Mouse (Mus musculus) spleen, postnatal 14 days (tissue): ENCODE results near the gene Pfkfb4.

Experiments
- DNase-seq, 2 experiments: peaks; one replicate each; pipeline ENCODE4 v3.0.0; 2021 to 2022; ENCODE audit warnings: low spot score in 2 of 2

Gene Pfkfb4

DNA sequence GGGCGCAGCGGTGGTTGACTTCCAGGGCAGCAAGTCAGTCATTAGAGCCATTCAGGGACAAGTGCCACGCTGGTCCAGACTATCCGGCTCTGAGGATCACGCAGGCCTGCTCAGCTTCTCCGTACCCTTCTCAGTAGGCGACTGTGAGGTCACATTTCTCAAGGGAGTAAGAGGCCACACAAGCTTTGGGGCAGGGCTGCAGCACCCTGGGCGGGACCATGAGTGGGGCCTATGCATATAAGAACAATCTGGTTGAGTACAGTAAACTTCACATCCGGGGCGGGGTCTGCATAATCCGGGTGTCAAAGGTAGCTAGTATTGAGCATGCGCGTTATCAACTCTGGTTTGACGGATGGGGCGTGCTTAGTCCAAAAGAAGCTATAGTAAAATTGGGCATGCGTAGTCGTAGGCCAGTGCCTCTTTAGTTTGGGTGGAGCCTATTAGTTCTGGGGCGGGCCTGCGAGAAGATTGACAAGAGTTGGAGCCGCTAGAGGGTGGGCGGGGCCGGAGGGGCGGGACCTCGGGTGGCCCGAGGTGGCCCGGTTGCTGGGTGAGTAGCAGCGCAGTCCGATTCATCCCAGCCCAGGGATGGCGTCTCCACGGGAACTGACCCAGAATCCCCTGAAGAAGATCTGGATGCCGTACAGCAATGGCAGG lies at the start of gene Pfkfb4:
TSS of gene Pfkfb4 (plus strand) at position 351 of the 657 bp plus-strand sequence.
- DNase-seq = peak; percentile 79 to 85

DNA sequence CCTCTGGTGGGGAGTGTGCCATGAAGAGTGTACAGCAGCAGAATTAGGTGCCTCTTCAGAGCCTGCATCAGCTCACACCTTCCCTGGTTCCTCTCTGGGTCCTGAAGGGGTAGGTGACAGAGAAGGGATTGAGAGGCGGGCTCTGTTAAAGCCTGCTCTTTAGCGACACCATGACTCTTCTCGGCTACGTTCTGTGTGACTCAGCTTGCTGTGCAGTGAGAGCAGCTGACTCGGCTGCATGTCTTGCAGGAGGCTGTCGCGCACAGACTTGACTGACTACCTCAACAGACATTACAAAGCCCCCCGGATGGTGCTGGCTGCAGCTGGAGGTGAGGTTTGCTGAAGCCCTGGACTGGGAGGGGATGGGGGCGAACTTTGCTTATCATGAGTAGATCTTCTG lies 46.5 kb upstream of the Pfkfb4 start:
- no peak for DNase-seq

DNA sequence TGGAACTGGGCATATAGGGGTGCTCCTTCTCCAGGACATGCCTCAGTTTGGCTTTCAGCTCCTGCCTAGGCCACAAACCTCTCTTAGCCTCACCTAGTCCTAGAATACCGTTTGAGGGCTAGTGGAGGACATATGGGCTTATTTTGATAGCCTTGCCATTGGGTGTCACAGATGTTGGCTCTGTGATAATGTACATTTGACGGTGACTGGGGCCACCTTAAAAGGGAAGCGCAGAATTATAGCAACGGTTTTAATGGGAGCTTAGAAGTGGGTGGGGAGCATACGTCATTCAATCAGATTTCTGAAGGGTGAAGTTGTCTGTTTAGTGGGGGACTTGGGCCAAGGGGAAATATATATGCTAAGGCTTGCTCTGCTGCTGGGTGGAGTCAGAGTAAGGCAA lies 46.0 kb upstream of the Pfkfb4 start:
- no peak for DNase-seq

DNA sequence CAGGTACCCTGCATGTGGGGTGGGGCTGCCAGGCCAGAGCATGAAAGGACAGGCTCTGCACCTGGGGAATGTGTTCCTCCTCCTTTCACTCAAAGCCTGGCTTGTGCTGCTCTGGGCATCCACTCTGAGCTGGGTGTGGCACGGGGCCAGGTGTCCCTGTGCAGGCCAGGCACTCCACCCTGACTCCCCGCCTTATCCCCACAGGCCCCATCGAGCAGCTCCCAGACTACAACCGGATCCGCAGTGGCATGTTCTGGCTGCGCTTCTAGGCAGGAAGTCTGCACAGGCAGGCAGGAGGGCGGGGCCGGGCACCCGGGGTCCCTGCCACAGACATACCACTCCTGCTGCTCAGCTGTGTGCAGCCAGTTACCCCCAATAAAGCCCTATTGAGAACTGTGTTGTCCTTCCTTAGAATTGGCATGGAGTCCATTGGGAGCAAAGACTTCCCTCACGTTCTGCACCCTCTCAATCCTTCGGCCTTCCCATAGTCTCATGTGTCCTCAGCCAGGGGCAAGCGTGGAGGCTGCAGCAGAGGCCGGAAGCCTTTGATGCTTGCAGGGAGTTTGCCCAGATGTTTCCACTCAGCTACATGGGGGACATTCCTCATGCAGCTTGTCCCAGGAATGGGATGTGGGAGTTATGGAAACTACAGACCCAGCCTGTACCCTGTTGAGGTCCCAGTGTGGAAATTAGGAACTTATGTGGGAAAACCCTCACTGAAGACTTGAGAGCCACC lies 42.2 kb upstream of the Pfkfb4 start:
- no peak for DNase-seq

DNA sequence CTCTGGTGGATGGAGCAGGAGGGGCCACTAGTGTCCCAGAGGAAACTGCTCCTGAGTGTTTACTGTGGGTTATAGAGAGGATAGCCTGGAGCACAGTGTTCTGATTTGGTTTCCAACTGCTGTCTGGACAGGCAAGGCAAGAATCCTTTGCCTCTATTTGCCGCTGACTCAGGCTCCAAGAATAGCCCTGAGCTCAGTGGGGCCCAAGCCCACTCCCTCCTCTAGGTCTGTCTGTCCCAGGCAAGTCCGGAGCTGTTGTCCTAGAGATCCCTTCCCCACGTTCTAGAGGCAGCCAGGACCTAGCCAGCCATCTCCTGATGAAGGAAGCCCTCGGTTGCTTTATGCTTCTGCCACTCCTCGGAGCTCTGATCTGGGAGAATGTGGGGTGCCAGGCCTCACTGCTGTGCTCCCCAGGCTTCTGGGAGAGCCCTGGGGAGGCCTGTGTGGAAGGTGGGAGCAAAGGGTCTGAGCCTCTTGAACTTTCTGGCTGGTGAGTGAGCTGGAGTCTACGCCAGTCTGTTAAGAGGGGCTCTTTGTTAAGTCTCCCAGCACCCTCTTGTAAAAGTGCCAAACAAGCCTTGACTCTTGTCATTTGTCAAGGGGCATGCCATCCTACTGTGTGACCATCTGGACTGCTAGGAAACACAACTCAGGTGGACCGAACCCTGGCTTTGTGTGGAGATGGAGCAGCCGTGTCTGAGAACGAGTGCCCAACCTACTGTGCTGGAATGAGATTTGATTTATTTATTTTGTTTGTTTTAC lies 41.4 kb upstream of the Pfkfb4 start:
- DNase-seq = no peak

DNA sequence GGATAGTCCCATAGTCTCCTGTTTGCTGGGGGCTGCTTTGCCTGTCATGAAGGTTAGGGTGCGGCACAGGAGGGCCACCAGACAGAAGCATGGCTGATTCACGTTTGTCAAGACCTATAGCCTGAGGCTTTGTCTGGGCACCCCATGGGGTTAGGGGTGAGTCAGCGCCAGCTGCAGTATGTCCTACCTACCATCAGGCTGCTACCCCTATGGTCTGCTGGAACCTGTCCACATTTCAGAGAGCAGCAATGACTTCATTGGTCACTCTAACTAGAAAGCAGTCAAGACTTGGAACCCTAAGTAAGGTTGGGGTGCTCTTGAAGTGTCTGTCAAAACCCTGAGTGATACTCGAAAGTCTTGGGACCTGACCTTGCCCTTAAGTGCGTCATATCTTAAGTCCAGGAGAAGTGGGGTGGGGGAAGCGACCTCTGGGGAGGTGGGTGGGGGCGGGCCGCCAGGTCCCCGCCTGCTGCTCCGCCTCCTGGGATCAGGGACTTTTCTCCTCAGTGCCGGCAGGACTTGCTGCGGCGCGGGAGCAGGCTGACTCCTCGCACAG lies 38.4 kb upstream of the Pfkfb4 start, which contains the start of gene Col7a1:
TSS of gene Col7a1 (plus strand) at position 506 of the 556 bp plus-strand sequence.
- DNase-seq = no peak

DNA sequence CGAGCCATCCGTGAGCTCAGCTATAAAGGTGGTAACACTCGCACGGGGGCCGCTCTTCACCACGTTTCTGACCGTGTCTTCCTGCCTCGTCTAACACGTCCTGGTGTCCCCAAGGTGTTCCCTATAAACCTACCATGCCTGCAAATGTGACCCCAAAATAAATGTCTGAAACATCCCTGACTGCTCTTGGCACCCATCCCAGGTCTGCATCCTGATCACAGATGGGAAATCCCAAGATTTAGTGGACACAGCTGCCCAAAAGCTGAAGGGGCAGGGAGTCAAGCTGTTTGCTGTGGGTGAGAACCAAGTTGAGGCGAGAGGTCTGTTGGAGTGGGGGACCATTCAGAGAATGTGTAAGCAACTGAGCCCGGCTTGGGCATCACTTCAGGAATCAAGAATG lies 36.3 kb upstream of the Pfkfb4 start:
- no peak for DNase-seq

DNA sequence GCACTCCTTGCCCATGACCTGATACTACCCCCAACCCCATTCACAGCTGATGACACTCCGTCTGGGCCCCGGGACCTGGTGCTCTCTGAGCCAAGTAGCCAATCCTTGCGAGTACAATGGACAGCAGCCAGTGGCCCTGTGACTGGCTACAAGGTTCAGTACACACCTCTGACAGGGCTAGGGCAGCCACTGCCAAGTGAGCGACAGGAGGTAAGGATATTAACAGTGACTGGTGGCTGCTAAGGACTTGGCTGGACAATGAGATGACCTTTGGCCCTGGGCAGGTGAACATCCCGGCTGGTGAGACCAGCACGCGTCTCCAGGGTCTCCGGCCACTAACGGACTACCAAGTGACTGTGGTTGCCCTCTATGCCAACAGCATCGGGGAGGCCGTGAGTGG lies 35.7 kb upstream of the Pfkfb4 start:
- DNase-seq = no peak

DNA sequence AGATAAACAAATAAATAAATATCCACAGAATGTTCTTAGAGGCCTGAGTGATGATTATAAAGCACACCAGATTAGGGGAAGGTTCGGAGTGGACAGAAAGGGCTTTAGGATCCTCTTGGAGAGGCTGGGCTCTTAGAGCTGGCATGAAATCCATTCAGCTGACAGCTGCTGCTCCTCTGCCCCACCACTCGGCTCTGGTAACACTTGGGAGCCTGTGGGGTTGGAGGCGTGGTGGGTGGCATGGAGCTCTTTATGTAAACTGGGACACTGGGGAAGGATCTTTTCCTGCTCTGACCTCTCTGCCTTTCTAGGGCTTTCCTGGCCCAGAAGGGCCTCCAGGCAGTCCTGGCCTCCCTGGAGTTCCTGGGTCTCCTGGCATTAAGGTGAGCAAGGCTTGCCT lies 28.0 kb upstream of the Pfkfb4 start:
- DNase-seq = no peak

DNA sequence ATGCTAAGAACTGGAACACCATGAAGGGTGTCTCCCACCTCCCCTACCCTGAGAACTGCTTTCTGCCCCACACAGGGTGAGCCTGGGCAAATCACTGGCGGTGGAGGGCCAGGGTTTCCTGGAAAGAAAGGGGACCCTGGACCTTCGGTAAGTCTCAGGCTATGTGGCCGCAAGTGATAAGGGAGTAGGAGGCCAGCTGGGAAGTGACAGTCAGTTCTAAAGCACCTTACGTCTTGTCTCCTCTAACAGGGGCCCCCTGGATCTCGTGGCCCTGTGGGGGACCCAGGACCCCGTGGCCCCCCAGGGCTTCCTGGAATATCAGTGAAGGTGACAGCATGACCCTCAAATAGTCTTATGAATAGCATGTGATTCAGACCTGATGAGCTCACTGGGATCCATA lies 27.2 kb upstream of the Pfkfb4 start:
- DNase-seq = no peak

DNA sequence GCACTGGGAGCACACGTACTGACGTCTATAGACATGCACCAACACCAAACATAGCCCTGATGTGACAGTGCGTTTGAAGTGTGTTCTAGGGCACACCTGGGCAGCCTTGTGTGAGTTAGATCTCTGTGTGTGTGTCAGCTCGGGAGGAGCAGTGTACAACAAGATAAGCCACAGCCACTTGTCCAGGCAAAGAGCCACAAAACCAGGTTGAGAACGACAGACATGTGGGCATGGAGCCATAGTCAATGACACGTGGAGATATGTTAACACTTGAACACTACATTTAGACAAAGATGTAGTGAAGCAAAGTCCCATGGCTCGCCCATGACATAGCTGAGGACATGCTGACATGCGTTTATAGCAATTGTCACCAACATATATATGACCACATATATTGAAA lies 21.0 kb upstream of the Pfkfb4 start:
- DNase-seq = no peak

DNA sequence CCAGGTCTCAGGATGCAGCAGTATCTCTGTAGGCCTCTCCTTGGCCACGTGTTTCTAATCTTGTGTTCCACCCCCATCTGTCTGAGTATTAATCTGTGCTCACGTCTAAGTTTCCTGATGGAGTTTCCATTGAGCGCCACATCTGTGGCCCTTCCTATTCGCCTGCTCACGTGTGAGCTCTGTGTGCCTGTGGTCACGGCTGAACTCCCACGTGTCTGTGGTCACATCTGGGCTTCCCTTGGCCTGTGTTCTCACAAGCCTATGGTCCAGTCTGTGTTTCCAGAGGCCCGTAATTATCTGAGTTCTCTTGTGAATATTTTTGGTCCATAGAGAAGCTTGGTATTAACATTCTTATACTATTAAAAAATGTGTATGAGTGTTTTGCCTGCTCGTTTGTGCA lies 15.1 kb upstream of the Pfkfb4 start:
- DNase-seq = no peak

DNA sequence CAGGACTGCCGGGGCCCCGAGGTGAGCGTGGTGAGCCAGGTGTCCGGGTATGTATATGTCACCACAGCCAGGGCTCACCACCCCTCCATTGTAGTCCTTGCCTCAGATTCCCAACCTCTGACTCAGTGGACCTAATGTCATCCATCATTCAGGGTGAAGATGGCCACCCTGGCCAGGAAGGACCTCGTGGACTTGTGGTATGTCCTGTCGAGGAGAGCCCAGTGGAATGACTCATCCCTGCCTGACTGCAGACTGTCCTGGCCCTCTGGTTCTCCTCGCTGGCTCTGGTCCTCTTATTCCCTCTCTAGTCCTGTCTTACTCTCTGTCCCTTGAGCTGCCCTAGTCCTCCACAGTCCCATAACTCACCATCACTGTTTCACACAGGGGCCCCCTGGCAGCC lies 13.6 kb upstream of the Pfkfb4 start:
- no peak for DNase-seq

DNA sequence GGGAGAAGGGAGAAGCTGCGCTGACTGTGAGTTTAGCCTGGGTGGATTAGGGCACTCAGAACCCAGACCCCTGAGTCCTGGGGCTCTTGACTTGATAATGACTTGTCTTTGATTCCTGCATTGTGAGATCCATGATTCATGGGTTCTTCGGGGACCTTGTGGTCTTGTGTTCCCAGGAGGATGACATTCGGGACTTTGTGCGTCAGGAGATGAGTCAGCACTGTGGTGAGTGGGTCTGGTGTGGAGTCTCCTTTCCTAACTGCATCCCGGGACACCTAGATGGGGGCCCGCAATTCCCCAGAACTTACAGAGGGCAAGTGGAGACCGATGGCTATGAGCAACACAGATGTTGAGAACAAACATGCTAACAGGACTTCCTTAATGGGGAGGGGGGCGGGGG lies 9.1 kb upstream of the Pfkfb4 start:
- no peak for DNase-seq

DNA sequence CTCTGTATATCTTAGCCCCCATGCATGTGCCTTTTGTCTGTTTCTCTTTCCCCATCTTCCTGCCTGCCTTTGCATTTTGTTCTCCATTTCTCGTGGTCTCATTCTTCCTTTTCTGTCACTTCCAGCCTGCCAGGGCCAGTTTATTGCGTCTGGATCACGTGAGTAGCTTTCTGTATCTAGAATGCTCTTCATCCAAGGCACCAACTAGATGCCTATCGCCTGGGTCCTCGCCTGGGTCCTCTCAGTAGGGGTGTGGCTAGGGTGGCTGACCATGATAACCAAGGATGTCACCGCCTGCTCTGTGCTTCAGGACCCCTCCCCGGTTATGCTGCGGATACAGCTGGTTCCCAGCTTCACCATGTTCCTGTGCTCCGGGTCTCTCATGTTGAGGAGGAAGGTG lies 8.4 kb upstream of the Pfkfb4 start:
- no peak for DNase-seq

DNA sequence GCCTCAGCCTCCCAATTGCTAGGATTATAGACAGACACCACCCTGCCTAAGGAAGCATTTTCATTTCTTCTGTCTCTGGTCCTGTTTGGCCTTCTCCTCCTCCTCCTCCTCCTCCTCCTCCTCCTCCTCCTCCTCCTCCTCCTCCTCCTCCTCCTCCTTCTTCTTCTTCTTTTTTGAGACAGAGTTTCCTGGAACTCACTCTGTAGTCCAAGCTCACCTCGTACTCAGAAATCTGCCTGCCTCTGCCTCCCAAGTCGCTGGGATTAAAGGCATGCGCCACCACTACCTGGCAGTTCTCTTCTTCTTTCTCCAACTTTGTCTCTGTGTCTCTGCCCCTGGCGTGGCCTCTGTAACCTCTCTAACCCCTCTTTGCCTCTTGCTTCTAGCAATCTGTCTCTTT lies 5.9 kb upstream of the Pfkfb4 start, which contains the start of gene Ucn2:
TSS of gene Ucn2 (plus strand) at position 301 of the 400 bp plus-strand sequence.
- no peak for DNase-seq

DNA sequence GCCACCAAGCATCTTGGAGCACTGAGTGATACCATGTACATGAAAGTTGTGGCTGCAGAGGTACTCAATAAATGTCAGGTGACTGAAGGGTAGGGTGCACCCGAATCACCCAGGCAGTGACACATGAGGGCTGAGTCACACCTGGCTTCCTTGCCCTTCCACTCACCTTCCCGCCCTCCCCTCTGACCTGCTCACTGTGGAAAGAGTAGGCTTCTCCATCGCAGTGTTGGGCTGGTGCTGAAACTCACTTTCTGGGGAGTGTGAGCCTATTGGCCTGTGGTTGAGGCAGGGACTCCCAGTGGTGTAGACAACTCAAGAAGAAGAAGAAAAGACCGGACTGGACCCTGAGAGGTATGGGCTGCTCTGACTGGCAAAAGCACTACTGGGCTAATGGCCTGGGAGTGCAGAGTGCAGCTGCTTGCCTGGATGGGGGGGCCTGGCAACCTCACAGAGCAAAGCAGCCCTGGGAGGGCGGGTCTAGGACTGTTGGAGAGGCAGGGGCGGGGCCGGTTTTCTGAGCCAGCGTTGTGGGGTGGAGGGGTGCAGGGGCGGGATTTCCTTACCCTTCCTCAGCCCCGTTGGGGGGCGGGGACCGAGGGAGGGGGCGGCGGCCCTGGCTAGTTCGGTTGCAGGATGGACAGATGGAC lies 3.8 kb upstream of the Pfkfb4 start:
- DNase-seq = no peak

DNA sequence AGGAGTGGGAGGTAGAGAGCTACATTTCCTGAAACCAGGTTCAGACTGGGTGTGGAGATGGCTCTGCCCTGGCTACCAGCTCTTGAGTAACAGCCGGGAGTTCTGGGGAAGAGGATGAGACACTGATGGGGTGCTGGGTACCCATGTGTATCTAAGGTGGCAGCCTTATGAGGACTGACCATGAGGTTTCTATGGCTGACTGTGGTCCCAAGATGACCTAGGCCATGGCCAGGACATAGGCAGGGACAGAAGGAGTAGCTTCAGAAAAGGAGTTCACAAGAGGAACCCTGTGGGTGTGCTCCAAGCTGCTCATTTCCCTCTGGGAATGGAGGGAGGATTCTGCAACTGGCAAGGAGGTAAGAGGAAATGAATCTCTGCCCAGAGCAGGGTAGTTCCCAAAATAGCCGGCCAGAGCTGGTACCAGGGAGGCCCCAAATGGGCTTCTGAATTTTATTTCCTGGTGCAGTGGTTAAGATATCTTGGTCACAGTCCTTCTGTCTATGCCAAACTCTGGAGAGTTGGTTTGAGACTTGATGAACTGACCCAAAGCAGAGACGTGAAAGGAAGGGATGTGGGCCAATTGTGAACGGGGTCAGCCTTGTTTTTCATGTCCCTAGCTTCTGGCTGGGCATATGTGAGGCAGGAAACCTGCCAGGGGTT lies 1.6 kb upstream of the Pfkfb4 start:
- DNase-seq = no peak

DNA sequence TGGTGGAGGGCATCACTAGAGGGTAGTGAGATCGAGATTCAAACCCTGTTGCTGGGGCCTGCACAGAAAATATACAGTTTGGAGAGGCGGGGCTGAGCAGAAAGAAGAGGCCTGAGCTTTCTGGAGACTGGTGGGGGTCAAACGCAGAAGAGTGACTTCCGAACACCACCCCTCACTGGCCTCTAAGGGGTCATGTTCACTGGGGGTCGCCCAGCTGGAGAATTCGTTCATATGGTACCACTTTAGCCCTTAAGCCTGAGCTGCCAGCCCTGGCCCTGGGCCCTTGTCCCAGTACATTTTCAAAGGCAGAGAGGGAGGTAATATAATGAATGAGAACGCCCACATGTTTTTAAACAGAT lies 1.1 kb upstream of the Pfkfb4 start:
- DNase-seq = no peak

DNA sequence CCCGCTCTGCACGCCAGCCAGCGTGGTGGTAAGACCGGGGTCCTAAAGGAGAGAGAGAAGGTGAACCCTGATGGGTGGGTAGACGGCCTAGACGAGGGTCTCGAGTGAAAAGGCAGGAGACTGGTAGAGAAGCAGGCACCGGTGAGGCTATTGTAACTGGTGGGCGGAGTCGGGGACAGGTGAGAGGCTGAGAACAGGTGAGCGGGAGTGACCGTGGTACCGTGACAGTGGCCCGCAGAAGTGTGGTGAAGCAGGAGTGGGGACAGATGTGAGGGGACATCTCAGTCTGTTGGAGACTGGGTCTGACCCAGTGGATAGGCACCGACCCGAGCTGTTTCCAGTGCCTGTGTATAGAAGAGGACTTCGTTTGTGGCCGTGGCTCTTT lies 499 bp downstream of the Pfkfb4 start:
- DNase-seq = no peak

DNA sequence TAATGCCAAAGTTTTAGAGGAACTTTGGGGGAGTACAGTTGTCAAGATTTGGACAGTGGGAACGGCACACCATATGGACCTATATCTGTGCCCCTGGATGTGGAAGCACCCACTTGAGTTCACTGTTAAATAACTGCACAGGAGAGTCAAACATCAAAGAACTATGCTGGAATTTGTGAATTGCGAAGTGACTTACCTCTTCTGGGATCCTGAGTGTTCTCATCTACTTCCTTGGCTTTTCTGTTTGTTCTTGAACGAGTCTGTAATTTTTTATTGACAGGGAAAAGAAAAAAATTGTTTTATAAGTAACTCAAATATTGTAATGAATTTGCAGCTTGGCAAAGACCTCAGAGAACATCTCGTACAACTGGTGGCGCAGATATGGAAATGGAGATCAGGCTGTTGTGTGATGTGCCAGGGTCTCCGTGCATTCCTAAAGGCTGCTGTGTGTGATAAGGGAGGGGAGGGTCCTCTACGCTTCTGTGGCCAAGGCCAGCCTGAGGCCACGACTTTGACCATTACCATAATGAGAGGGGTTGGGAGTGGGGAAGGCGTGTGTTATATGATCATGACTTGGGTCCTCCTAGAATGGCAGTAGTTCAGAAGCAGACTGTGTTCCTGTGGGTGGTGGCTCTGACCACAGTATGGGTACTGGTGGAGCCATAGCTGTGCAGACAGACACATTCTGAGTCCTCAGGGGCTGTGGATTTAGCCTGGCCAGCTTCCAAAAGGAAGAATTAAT lies 1.2 kb downstream of the Pfkfb4 start:
- DNase-seq = no peak
